Mouse (Mus musculus): Measurements from ENCODE around the gene Wars. TPM values are rescaled to one million over a fixed set of nuclear protein-coding genes. Genes with fewer than 3 reads are reported as not detected.

Wars gene
- polyA plus RNA-seq, 1 experiment from 2014 or later: 70.7 TPM

DNA sequence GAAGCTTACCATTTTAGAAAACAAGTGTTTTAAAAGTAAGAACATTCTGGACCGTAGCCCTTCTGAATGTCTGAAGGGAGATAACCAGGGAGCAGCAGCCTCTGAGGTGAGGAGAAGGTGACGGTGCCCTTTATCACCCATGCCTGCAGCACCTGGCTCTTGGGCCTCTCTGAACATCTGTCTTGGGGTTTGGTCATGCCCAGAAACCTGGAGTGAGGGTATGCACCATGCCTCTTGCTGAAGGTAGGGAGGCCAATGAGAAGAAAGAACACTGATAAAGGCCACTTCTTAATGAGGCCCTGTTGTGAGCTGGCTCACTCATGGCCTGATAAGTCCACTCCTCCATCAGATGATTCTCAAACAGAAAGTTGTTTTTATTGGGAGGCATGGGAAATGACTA is 34.3 kb upstream of the Wars start:
- H3K4me3 ChIP-seq (ENCODE audit: low read depth, low read length): no peak overlapping the region
- no peaks in the 10 kb centered on the region for H3K9me3 ChIP-seq (ENCODE audit: control insufficient read depth, low read length)
- no peaks in the 10 kb centered on the region for H3K4me1 ChIP-seq (replicated peaks; ENCODE audit: control insufficient read depth, insufficient read depth)
- no peak overlapping the region for H3K27ac ChIP-seq (replicated peaks)
- 92% methylated on average over 2 of the region's 2 CpGs for WGBS
- H3K27me3 ChIP-seq (ENCODE audit: control insufficient read depth, insufficient read depth, low read length): no peaks in the 10 kb centered on the region
- ATAC-seq (ENCODE audit: low FRiP score, low TSS enrichment) (no peak), DNase-seq (ENCODE audit: low spot score) (no peak)
- no peaks in the 10 kb centered on the region for H3K36me3 ChIP-seq (ENCODE audit: control insufficient read depth, insufficient read depth, low read length)
- no peak overlapping the region for H3K9ac ChIP-seq (ENCODE audit: low read length)
- TF ChIP-seq CTCF (IDR thresholded peaks at IDR 0.05; ENCODE audit: low read depth) (no peak), EP300 (optimal IDR thresholded peaks at IDR 0.05) (no peak)
- no peak overlapping the region for H3K4me2 ChIP-seq (replicated peaks; ENCODE audit: low read depth)

- DNase-seq (ENCODE audit: low spot score): no peak
- TF ChIP-seq EP300 (optimal IDR thresholded peaks at IDR 0.05): no peak
- no peaks in the 10 kb centered on the region for H3K9me3 ChIP-seq (ENCODE audit: control insufficient read depth, low read length)
- no peaks in the 10 kb centered on the region for H3K27me3 ChIP-seq (ENCODE audit: control insufficient read depth, insufficient read depth, low read length)
- H3K4me3 ChIP-seq (ENCODE audit: low read depth, low read length): no peak overlapping the region
- H3K9ac ChIP-seq (ENCODE audit: low read length): no peak overlapping the region
- no peaks in the 10 kb centered on the region for H3K36me3 ChIP-seq (ENCODE audit: control insufficient read depth, insufficient read depth, low read length)
- WGBS: 61% methylated on average over 8 of the region's 11 CpGs
- H3K4me1 ChIP-seq (replicated peaks; ENCODE audit: control insufficient read depth, insufficient read depth): no peaks in the 10 kb centered on the region
- ATAC-seq (ENCODE audit: low FRiP score, low TSS enrichment): no peak
- H3K27ac ChIP-seq (replicated peaks): no peak overlapping the region
- no peak overlapping the region for H3K4me2 ChIP-seq (replicated peaks; ENCODE audit: low read depth)
These were observed 32.7 kb upstream of the Wars start for GRCm38 (mm10) chr12:108926606-108927111.

GRCm38 (mm10) chr12:108918753-108919152 is 24.8 kb upstream of the Wars start:
- no peak for ATAC-seq (ENCODE audit: low FRiP score, low TSS enrichment)
- no peaks in the 10 kb centered on the region for H3K36me3 ChIP-seq (ENCODE audit: control insufficient read depth, insufficient read depth, low read length)
- WGBS: 55% methylated on average over 4 of the region's 4 CpGs

GRCm38 (mm10) chr12:108917509-108917908 is 23.5 kb upstream of the Wars start:
- H3K9ac ChIP-seq (ENCODE audit: low read length): no peak overlapping the region
- TF ChIP-seq CTCF (IDR thresholded peaks at IDR 0.05; ENCODE audit: low read depth) (no peak), EP300 (optimal IDR thresholded peaks at IDR 0.05) (no peak)
- H3K27me3 ChIP-seq (ENCODE audit: control insufficient read depth, insufficient read depth, low read length): no peaks in the 10 kb centered on the region
- H3K4me2 ChIP-seq (replicated peaks; ENCODE audit: low read depth): no peak overlapping the region
- no peak overlapping the region for H3K27ac ChIP-seq (replicated peaks)
- 66% methylated on average over 9 of the region's 9 CpGs for WGBS
- H3K36me3 ChIP-seq (ENCODE audit: control insufficient read depth, insufficient read depth, low read length): no peaks in the 10 kb centered on the region
- DNase-seq (ENCODE audit: low spot score) (no peak), ATAC-seq (ENCODE audit: low FRiP score, low TSS enrichment) (no peak)
- H3K9me3 ChIP-seq (ENCODE audit: control insufficient read depth, low read length): no peaks in the 10 kb centered on the region
- H3K4me1 ChIP-seq (replicated peaks; ENCODE audit: control insufficient read depth, insufficient read depth): peaks cover 2% of the 10 kb centered on the region; the same call in 1 of the 2 replicates
- no peak overlapping the region for H3K4me3 ChIP-seq (ENCODE audit: low read depth, low read length)

More at GRCm38 (mm10) chr12:108918753-108919152, 24.8 kb upstream of the Wars start:
- TF ChIP-seq EP300 (optimal IDR thresholded peaks at IDR 0.05) (no peak), CTCF (IDR thresholded peaks at IDR 0.05; ENCODE audit: low read depth) (no peak)
- H3K27me3 ChIP-seq (ENCODE audit: control insufficient read depth, insufficient read depth, low read length): no peaks in the 10 kb centered on the region
- no peak overlapping the region for H3K27ac ChIP-seq (replicated peaks)
- no peak overlapping the region for H3K9ac ChIP-seq (ENCODE audit: low read length)
- H3K4me2 ChIP-seq (replicated peaks; ENCODE audit: low read depth): no peak overlapping the region
- H3K9me3 ChIP-seq (ENCODE audit: control insufficient read depth, low read length): no peaks in the 10 kb centered on the region
- no peak for DNase-seq (ENCODE audit: low spot score)
- no peak overlapping the region for H3K4me3 ChIP-seq (ENCODE audit: low read depth, low read length)
- H3K4me1 ChIP-seq (replicated peaks; ENCODE audit: control insufficient read depth, insufficient read depth): peaks cover 2% of the 10 kb centered on the region; the same call in 1 of the 2 replicates

- ATAC-seq (ENCODE audit: low FRiP score, low TSS enrichment) (no peak), DNase-seq (ENCODE audit: low spot score) (no peak)
- Histone ChIP-seq H3K27ac (replicated peaks) (no peak overlapping the region), H3K4me2 (replicated peaks; ENCODE audit: low read depth) (no peak overlapping the region), H3K4me1 (replicated peaks; ENCODE audit: control insufficient read depth, insufficient read depth) (peaks cover 2% of the 10 kb centered on the region; the same call in 1 of the 2 replicates), H3K36me3 (ENCODE audit: control insufficient read depth, insufficient read depth, low read length) (no peaks in the 10 kb centered on the region), H3K9ac (ENCODE audit: low read length) (no peak overlapping the region), H3K4me3 (ENCODE audit: low read depth, low read length) (no peak overlapping the region), H3K27me3 (ENCODE audit: control insufficient read depth, insufficient read depth, low read length) (no peaks in the 10 kb centered on the region), H3K9me3 (ENCODE audit: control insufficient read depth, low read length) (no peaks in the 10 kb centered on the region)
- no peak for TF ChIP-seq EP300 (optimal IDR thresholded peaks at IDR 0.05)
- 70% methylated on average over 7 of the region's 7 CpGs for WGBS
These were observed 22.6 kb upstream of the Wars start for GRCm38 (mm10) chr12:108916447-108917042.

DNA sequence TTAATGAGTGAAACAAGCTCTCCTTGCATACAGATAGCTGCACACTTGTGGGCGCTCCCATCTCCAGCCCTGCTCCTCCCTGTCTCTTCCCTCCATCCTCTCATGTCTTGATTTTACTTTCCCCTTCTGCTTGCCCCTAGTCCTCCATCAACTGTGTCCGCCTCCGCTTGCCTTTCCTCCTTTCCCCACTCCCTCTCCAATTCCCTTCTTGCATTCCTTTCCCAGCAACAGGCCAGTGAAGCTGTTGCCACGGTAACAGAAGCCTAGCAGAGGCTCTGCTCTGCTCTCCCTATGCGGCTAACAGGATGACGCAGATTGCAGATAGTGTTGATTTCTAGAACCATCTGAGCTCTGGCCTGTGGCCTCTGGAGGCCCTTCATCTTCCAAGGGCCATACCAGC is 21.9 kb upstream of the Wars start:
- H3K27ac ChIP-seq (replicated peaks): no peak overlapping the region
- H3K36me3 ChIP-seq (ENCODE audit: control insufficient read depth, insufficient read depth, low read length): no peaks in the 10 kb centered on the region
- ATAC-seq (ENCODE audit: low FRiP score, low TSS enrichment) (peak; percentile 43; the same call in 1 of the 2 replicates), DNase-seq (ENCODE audit: low spot score) (no peak)
- no peak overlapping the region for H3K9ac ChIP-seq (ENCODE audit: low read length)
- no peaks in the 10 kb centered on the region for H3K9me3 ChIP-seq (ENCODE audit: control insufficient read depth, low read length)
- H3K4me1 ChIP-seq (replicated peaks; ENCODE audit: control insufficient read depth, insufficient read depth): peaks cover 2% of the 10 kb centered on the region; the same call in 1 of the 2 replicates
- TF ChIP-seq CTCF (IDR thresholded peaks at IDR 0.05; ENCODE audit: low read depth) (no peak), EP300 (optimal IDR thresholded peaks at IDR 0.05) (no peak)
- WGBS: 36% methylated on average over 6 of the region's 6 CpGs
- no peak overlapping the region for H3K4me2 ChIP-seq (replicated peaks; ENCODE audit: low read depth)
- H3K4me3 ChIP-seq (ENCODE audit: low read depth, low read length): no peak overlapping the region
- H3K27me3 ChIP-seq (ENCODE audit: control insufficient read depth, insufficient read depth, low read length): no peaks in the 10 kb centered on the region
